In the genomic region with DNA sequence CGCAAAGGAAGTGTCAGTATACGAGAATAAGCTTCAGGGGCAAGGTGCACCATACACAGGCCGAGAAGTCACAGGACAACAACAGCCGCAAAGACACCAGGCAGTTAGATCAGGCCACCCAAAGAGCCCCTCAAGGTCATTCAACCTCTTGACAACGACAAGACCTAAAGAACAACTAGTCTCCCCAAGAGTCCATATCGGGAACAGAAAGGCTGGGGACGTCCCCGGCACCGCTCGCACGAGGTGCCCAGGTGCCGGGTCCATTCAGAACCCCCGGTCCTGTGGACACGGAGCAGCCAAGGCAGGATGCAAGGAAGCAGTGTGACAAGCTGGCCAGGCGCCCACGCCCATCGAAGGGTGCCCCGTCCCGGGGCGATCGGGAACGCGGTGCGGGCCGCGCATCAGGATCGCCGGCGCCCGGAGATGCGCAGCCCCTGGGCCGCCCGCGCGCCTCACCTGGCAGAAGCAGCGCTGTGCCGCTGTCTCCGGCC, we compare ENCODE assay signal across 7 mouse cellular contexts. TPM values are rescaled to one million over a fixed set of nuclear protein-coding genes. Genes with fewer than 3 reads are reported as not detected.
DNase-seq lines count a peak whose midpoint lies in the region; ATAC-seq lines count a peak whose summit lies in the region.

No protein-coding gene starts in this region.

- peak; percentile 18 for ATAC-seq in heart, embryonic 15.5 days (replicated peaks; ENCODE audit: insufficient number of reproducible peaks, insufficient read depth, low FRiP score, low read depth)
- ATAC-seq in liver, embryonic 15.5 days (ENCODE audit: insufficient read depth): peak; percentile 50; the same call in 1 of the 2 replicates
- ATAC-seq in neural tube, embryonic 15.5 days (ENCODE audit: low FRiP score): peak; percentile 54

- H3K27me3 ChIP-seq in heart, embryonic 15.5 days: no peaks in the 10 kb centered on the region
- no peaks in the 10 kb centered on the region for H3K27me3 ChIP-seq in liver, embryonic 15.5 days
- no peaks in the 10 kb centered on the region for H3K27me3 ChIP-seq in neural tube, embryonic 15.5 days (replicated peaks)

- peak overlapping the region; percentile 97 for H3K27ac ChIP-seq in heart, embryonic 15.5 days
- H3K27ac ChIP-seq in liver, embryonic 15.5 days (replicated peaks): peak overlapping the region; percentile 92
- peak overlapping the region; percentile 95 for H3K27ac ChIP-seq in neural tube, embryonic 15.5 days (replicated peaks)

- peaks cover 34% of the 10 kb centered on the region for H3K4me1 ChIP-seq in heart, embryonic 15.5 days (replicated peaks)
- peaks cover 76% of the 10 kb centered on the region for H3K4me1 ChIP-seq in liver, embryonic 15.5 days (replicated peaks)
- H3K4me1 ChIP-seq in neural tube, embryonic 15.5 days: peaks cover 27% of the 10 kb centered on the region

- WGBS in heart, embryonic 15.5 days: under 1% methylated on average over 34 of the region's 38 CpGs
- WGBS in liver, embryonic 15.5 days (ENCODE audit: insufficient replicate concordance): under 1% methylated on average over 31 of the region's 38 CpGs
- WGBS in neural tube, embryonic 15.5 days: 1% methylated on average over 37 of the region's 38 CpGs

- H3K4me2 ChIP-seq in heart, embryonic 15.5 days: peak overlapping the region; percentile 71
- peak overlapping the region; percentile 90 for H3K4me2 ChIP-seq in liver, embryonic 15.5 days
- peak overlapping the region; percentile 57 for H3K4me2 ChIP-seq in neural tube, embryonic 15.5 days

- peak; percentile 30 to 39 for DNase-seq in right cerebral cortex, adult 2 months (ENCODE audit: low spot score in 2 of 2)
- DNase-seq in right cerebral cortex, postnatal 25 days: no peak
- peak; percentile 40 for DNase-seq in c-Kit-positive CD71-positive TER-119-negative erythroid progenitor cells, embryonic 14.5 days (ENCODE audit: low read depth)
- no peak for DNase-seq in urinary bladder, postnatal 10 days (ENCODE audit: low spot score)

- H3K4me3 ChIP-seq in heart, embryonic 15.5 days: peak overlapping the region; percentile 81
- H3K4me3 ChIP-seq in liver, embryonic 15.5 days (replicated peaks): peak overlapping the region; percentile 98
- H3K4me3 ChIP-seq in neural tube, embryonic 15.5 days (replicated peaks): peak overlapping the region; percentile 87

- H3K9me3 ChIP-seq in heart, embryonic 15.5 days (replicated peaks): no peaks in the 10 kb centered on the region
- no peaks in the 10 kb centered on the region for H3K9me3 ChIP-seq in liver, embryonic 15.5 days (replicated peaks)
- H3K9me3 ChIP-seq in neural tube, embryonic 15.5 days (replicated peaks): no peaks in the 10 kb centered on the region

- no peaks in the 10 kb centered on the region for H3K36me3 ChIP-seq in heart, embryonic 15.5 days
- peaks cover 5% of the 10 kb centered on the region; the same call in 1 of the 2 replicates for H3K36me3 ChIP-seq in liver, embryonic 15.5 days (replicated peaks)
- H3K36me3 ChIP-seq in neural tube, embryonic 15.5 days: no peaks in the 10 kb centered on the region

- H3K9ac ChIP-seq in heart, embryonic 15.5 days: peak overlapping the region; percentile 88
- H3K9ac ChIP-seq in liver, embryonic 15.5 days: peak overlapping the region; percentile 91
- H3K9ac ChIP-seq in neural tube, embryonic 15.5 days (replicated peaks): peak overlapping the region; percentile 90

RNA-seq across cellular contexts. Expression of a gene that starts 0.6 kb away (rescaled TPM):
- 28.6 and 35.2 TPM in 2 replicates for polyA plus RNA-seq in heart, embryonic 15.5 days (2015; fragmentation: Nextera tagmentation; extraction: Ambion mirVana)
- polyA plus RNA-seq in liver, embryonic 15.5 days (2015; fragmentation: Nextera tagmentation; extraction: Ambion mirVana): 30.3 and 37.5 TPM in 2 replicates
- polyA plus RNA-seq in neural tube, embryonic 15.5 days (2015; fragmentation: Nextera tagmentation; extraction: Ambion mirVana): 19.8 and 20.1 TPM in 2 replicates

RNA-seq across cellular contexts. Expression of a gene that starts 11.6 kb away (rescaled TPM):
- polyA plus RNA-seq in heart, embryonic 15.5 days (2015; fragmentation: Nextera tagmentation; extraction: Ambion mirVana): 104 and 117 TPM in 2 replicates
- 69.2 and 84.9 TPM in 2 replicates for polyA plus RNA-seq in liver, embryonic 15.5 days (2015; fragmentation: Nextera tagmentation; extraction: Ambion mirVana)
- 148 and 153 TPM in 2 replicates for polyA plus RNA-seq in neural tube, embryonic 15.5 days (2015; fragmentation: Nextera tagmentation; extraction: Ambion mirVana)

RNA-seq across cellular contexts. Expression of a gene that starts 32.9 kb away (rescaled TPM):
- 58.8 and 61.1 TPM in 2 replicates for polyA plus RNA-seq in heart, embryonic 15.5 days (2015; fragmentation: Nextera tagmentation; extraction: Ambion mirVana)
- 16.2 TPM in 2 replicates for polyA plus RNA-seq in liver, embryonic 15.5 days (2015; fragmentation: Nextera tagmentation; extraction: Ambion mirVana)
- polyA plus RNA-seq in neural tube, embryonic 15.5 days (2015; fragmentation: Nextera tagmentation; extraction: Ambion mirVana): 68.0 and 68.8 TPM in 2 replicates

Comparison
In these comparisons a context has a peak if more than half of its experiments do, and no peak if none do; other contexts are left out.
1. DNase-seq: peak in right cerebral cortex, adult 2 months (2 of 2) and c-Kit-positive CD71-positive TER-119-negative erythroid progenitor cells, embryonic 14.5 days (single experiment); none in right cerebral cortex, postnatal 25 days (single experiment) and urinary bladder, postnatal 10 days (single experiment).
2. Peak in every context shown above with its lines, with median percentiles within 50 percentile points of each other: ATAC-seq, H3K27ac ChIP-seq, H3K4me2 ChIP-seq, H3K4me3 ChIP-seq and H3K9ac ChIP-seq.